Mouse (Mus musculus): ENCODE measurements around the gene Npm3.

- TF ChIP-seq POLR2A (IDR thresholded peaks at IDR 0.05; ENCODE audit: low read depth, low read length), result peak; percentile 50
- no peak for TF ChIP-seq CTCF (IDR thresholded peaks at IDR 0.05; ENCODE audit: borderline replicate concordance, insufficient read depth, low read length)
Measured at GRCm38 (mm10) chr19:45749243-45750043, at the start of gene Npm3.
